Mouse (Mus musculus): Measurements from ENCODE around the gene Fdxr.

DNA sequence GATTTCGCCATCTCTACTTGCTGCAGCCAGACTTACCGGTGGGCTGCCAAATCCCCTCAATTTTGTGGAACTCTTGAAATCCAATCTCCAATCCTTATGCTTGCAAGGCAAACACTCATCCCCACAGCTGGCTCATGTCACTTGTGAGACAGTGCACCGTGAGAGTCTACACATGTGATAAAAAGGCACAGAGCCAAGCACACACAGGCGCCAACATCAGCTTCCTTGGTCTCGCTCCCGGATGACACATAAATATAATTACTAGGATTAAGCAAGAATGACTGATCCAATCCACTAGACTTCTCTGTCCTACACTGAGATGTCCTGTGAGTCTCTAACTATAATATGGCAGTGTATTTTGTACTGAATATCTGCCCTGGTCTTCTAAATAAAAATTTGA is 14.1 kb upstream of the Fdxr start:
- no peak for TF ChIP-seq CTCF (IDR thresholded peaks at IDR 0.05; ENCODE audit: extremely low read depth, insufficient read length, insufficient replicate concordance, low read depth, low read length)
- no peak for TF ChIP-seq POLR2A (IDR thresholded peaks at IDR 0.05; ENCODE audit: low read depth, low read length)

All from small intestine, adult 2 months (tissue).